Mouse (Mus musculus) testis, adult 2 months (tissue): Measurements from ENCODE around the gene Tmem243.

Experiments
- CTCF ChIP-seq: fragments of 200-500 bp; IDR thresholded peaks from 2 replicates; pipeline ENCODE4 v1.5.1; 2012; ENCODE audit warnings: low read depth, mild to moderate bottlenecking, inconsistent platforms, low read length, moderate library complexity; ENCODE audit not compliant: control insufficient read depth, insufficient read depth, insufficient replicate concordance
- POLR2A ChIP-seq: fragments of 200-500 bp; IDR thresholded peaks from 2 replicates; pipeline ENCODE4 v1.6.1; 2012; ENCODE audit warnings: low read depth, mild to moderate bottlenecking, inconsistent platforms, low read length, moderate library complexity; ENCODE audit not compliant: control insufficient read depth

GRCm38 (mm10) chr5:9093490-9093889 lies 7.0 kb upstream of the Tmem243 start:
- TF ChIP-seq POLR2A (no peak), CTCF (no peak)
